ENCODE assay signal across 23 mouse cellular contexts in genomic region chr19:6230411-6230810, GRCm38 (mm10). TPM values are rescaled to one million over a fixed set of nuclear protein-coding genes. Genes with fewer than 3 reads are reported as not detected.
DNase-seq lines count a peak whose midpoint lies in the region; ATAC-seq and TF ChIP-seq lines count a peak whose summit lies in the region.
"Had no signal": no experiment of that assay in that cellular context is flagged by ENCODE, and none has a peak within 500 bp of the region (broad histone marks: within the 10 kb centered on the region; RNA-seq: fewer than 3 reads in every experiment).

No protein-coding gene starts in this region.

- DNase-seq in heart, adult 2 months, result peak; percentile 32 to 45
- DNase-seq in heart, embryonic 10.5 days (ENCODE audit: low spot score), result no peak
- DNase-seq in adrenal gland, adult 8-10 months, result peak; percentile 85
- DNase-seq in adrenal gland, postnatal 25 days, result peak; percentile 78
- DNase-seq in cerebellum, postnatal 25 days, result peak; percentile 56 to 67
- DNase-seq in left cerebral cortex, adult 11 months (ENCODE audit: low spot score), result no peak
- DNase-seq: heart, postnatal 4 days; kidney, adult 2 months; kidney, postnatal 25 days; layer of hippocampus, adult 9-11 months; midbrain, embryonic 14.5 days; thymus, postnatal 14 days had no signal

- WGBS in heart, adult 2 months, result 80% methylated on average over 4 of the region's 4 CpGs
- WGBS in heart, embryonic 10.5 days, result 80% methylated on average over 4 of the region's 4 CpGs

- TF ChIP-seq POLR2A in heart, adult 2 months (IDR thresholded peaks at IDR 0.05; ENCODE audit: insufficient read depth, low read depth, low read length), result no peak

- no peak overlapping the region for H3K4me3 ChIP-seq in heart, adult 2 months
- H3K4me3 ChIP-seq in heart, embryonic 10.5 days, result no peak overlapping the region
- H3K4me3 ChIP-seq: forebrain, embryonic 13.5 days; heart, embryonic 13.5 days; liver, embryonic 15.5 days; stomach, embryonic 15.5 days had no signal

- H3K36me3 ChIP-seq in heart, adult 2 months (ENCODE audit: control insufficient read depth, insufficient read depth, low read length), result no peaks in the 10 kb centered on the region
- H3K36me3 ChIP-seq in heart, embryonic 10.5 days, result peaks cover 62% of the 10 kb centered on the region
- H3K36me3 ChIP-seq: liver, embryonic 15.5 days had no signal

- H3K27me3 ChIP-seq in heart, adult 2 months (ENCODE audit: control insufficient read depth, insufficient read depth, low read length), result no peaks in the 10 kb centered on the region
- no peaks in the 10 kb centered on the region for H3K27me3 ChIP-seq in heart, embryonic 10.5 days (ENCODE audit: insufficient read depth, poor library complexity, severe bottlenecking)
- H3K27me3 ChIP-seq: forebrain, embryonic 13.5 days; heart, embryonic 13.5 days; liver, embryonic 15.5 days; stomach, embryonic 15.5 days had no signal

- no peak overlapping the region for H3K9ac ChIP-seq in heart, adult 2 months (ENCODE audit: low read depth, low read length)
- H3K9ac ChIP-seq: forebrain, embryonic 13.5 days; heart, embryonic 13.5 days; liver, embryonic 15.5 days; stomach, embryonic 15.5 days had no signal

- no peak for TF ChIP-seq EP300 in heart, adult 2 months (IDR thresholded peaks at IDR 0.05; ENCODE audit: insufficient read depth, low read depth, low read length)

- H3K79me2 ChIP-seq in heart, adult 2 months (replicated peaks; ENCODE audit: control insufficient read depth, insufficient read depth, low read length), result no peaks in the 10 kb centered on the region

- no peak overlapping the region for H3K27ac ChIP-seq in heart, adult 2 months
- no peak overlapping the region for H3K27ac ChIP-seq in heart, embryonic 10.5 days
- H3K27ac ChIP-seq: forebrain, embryonic 13.5 days; heart, embryonic 13.5 days; liver, embryonic 15.5 days; stomach, embryonic 15.5 days had no signal

- intact Hi-C loops in heart, adult 2 months (cut with DNase I), result no loop called here

- H3K4me1 ChIP-seq in heart, adult 2 months (ENCODE audit: control insufficient read depth, insufficient read depth, low read length), result no peaks in the 10 kb centered on the region; the same call in 1 of the 2 replicates
- peaks cover 25% of the 10 kb centered on the region for H3K4me1 ChIP-seq in heart, embryonic 10.5 days

- ATAC-seq in frontal cortex, adult (ENCODE audit: low TSS enrichment), result no peak
- ATAC-seq: CD4-positive, CD25-positive, alpha-beta regulatory T cell, adult 4 months; forebrain, embryonic 13.5 days; lung, postnatal 0 days had no signal

- no peak for TF ChIP-seq CTCF in heart, adult 2 months (IDR thresholded peaks at IDR 0.05)

- no peaks in the 10 kb centered on the region for H3K9me3 ChIP-seq in heart, embryonic 10.5 days
- H3K9me3 ChIP-seq: forebrain, embryonic 13.5 days; G1E; heart, embryonic 13.5 days; liver, embryonic 15.5 days; stomach, embryonic 15.5 days had no signal

RNA-seq across cellular contexts. Expression of gene Gpha2, which starts 4.2 kb away (rescaled TPM):
- not detected for total RNA-seq in heart, adult 2 months (2021)
- polyA plus RNA-seq in heart, adult 2 months (2012; rRNA removed), result 0.27 TPM in 1 of 2 replicates, not detected in the other
- polyA plus RNA-seq in heart, embryonic 10.5 days (2016; fragmentation: Nextera tagmentation; extraction: Ambion mirVana), result 0.24 TPM in 1 of 2 replicates, not detected in the other
- total RNA-seq in adrenal gland, adult 8-10 months (2022), result 10 to 100 TPM; 23.4 to 37.6 (median 29.4) TPM
- total RNA-seq in adrenal gland, postnatal 25 days (2021), result 20.1 and 25.8 TPM in 2 replicates
- total RNA-seq: G1E; heart, postnatal 4 days; left cerebral cortex, postnatal 10 days; megakaryocyte, adult 5-6 weeks; neutrophil, adult 5-6 weeks had no signal
- polyA plus RNA-seq: CD4-positive, CD25-positive, alpha-beta regulatory T cell, adult 4 months; forebrain, embryonic 13.5 days; G1E; heart, embryonic 13.5 days; midbrain, embryonic 14.5 days had no signal

RNA-seq across cellular contexts. Expression of gene Ppp2r5b, which starts 5.3 kb away (rescaled TPM):
- total RNA-seq in heart, adult 2 months (2021), result 10 to 100 TPM; 34.8 to 35.1 TPM
- polyA plus RNA-seq in heart, adult 2 months (2012; rRNA removed), result 36.8 and 40.6 TPM in 2 replicates
- 21.2 and 25.7 TPM in 2 replicates for polyA plus RNA-seq in heart, embryonic 10.5 days (2016; fragmentation: Nextera tagmentation; extraction: Ambion mirVana)
- 100 to 1,000 TPM; 103 to 160 (median 124) TPM for total RNA-seq in adrenal gland, adult 8-10 months (2022)
- 95.5 and 103 TPM in 2 replicates for total RNA-seq in adrenal gland, postnatal 25 days (2021)

RNA-seq across cellular contexts. Expression of gene Atg2a, which starts 11.1 kb away (rescaled TPM):
- 10 to 100 TPM; 20.5 to 24.5 TPM for total RNA-seq in heart, adult 2 months (2021)
- 26.3 and 26.7 TPM in 2 replicates for polyA plus RNA-seq in heart, adult 2 months (2012; rRNA removed)
- polyA plus RNA-seq in heart, embryonic 10.5 days (2016; fragmentation: Nextera tagmentation; extraction: Ambion mirVana), result 10.8 and 11.6 TPM in 2 replicates
- 10 to 100 TPM; 38.6 to 57.9 (median 48.3) TPM for total RNA-seq in adrenal gland, adult 8-10 months (2022)
- 33.8 and 47.0 TPM in 2 replicates for total RNA-seq in adrenal gland, postnatal 25 days (2021)

RNA-seq across cellular contexts. Expression of gene Ehd1, which starts 46.1 kb away (rescaled TPM):
- 100 to 1,000 TPM in 1 of 2 experiments, 10 to 100 TPM in 1; 98.0 to 120 TPM for total RNA-seq in heart, adult 2 months (2021)
- polyA plus RNA-seq in heart, adult 2 months (2012; rRNA removed), result 111 and 142 TPM in 2 replicates
- polyA plus RNA-seq in heart, embryonic 10.5 days (2016; fragmentation: Nextera tagmentation; extraction: Ambion mirVana), result 89.6 and 101 TPM in 2 replicates
- total RNA-seq in adrenal gland, adult 8-10 months (2022), result 100 to 1,000 TPM in 3 of 4 experiments, 10 to 100 TPM in 1; 90.8 to 130 (median 118) TPM
- 101 and 126 TPM in 2 replicates for total RNA-seq in adrenal gland, postnatal 25 days (2021)

RNA-seq across cellular contexts. Expression of gene Majin, which starts 46.2 kb away (rescaled TPM):
- not detected for total RNA-seq in heart, adult 2 months (2021)
- polyA plus RNA-seq in heart, adult 2 months (2012; rRNA removed), result 0.20 and 0.23 TPM in 2 replicates
- polyA plus RNA-seq in heart, embryonic 10.5 days (2016; fragmentation: Nextera tagmentation; extraction: Ambion mirVana), result not detected in 2 replicates
- 1 to 10 TPM; 2.0 to 4.4 (median 3.5) TPM for total RNA-seq in adrenal gland, adult 8-10 months (2022)
- total RNA-seq in adrenal gland, postnatal 25 days (2021), result 0.76 and 2.9 TPM in 2 replicates
- total RNA-seq: heart, postnatal 4 days; left cerebral cortex, postnatal 10 days; neutrophil, adult 5-6 weeks had no signal
- polyA plus RNA-seq: forebrain, embryonic 13.5 days; G1E; heart, embryonic 13.5 days; liver, embryonic 15.5 days; midbrain, embryonic 14.5 days; stomach, embryonic 15.5 days had no signal

Comparison
In these comparisons a context has a peak if more than half of its experiments do, and no peak if none do; other contexts are left out.
1. DNase-seq: peak in heart, adult 2 months (2 of 2), adrenal gland, adult 8-10 months (single experiment), adrenal gland, postnatal 25 days (single experiment) and cerebellum, postnatal 25 days (2 of 2); none in heart, embryonic 10.5 days (single experiment) and left cerebral cortex, adult 11 months (single experiment).
2. RNA of gene Gpha2, which starts 4.2 kb away (total RNA-seq): 23.4 to 37.6 TPM in adrenal gland, adult 8-10 months and 20.1 to 25.8 TPM in adrenal gland, postnatal 25 days; not detected in heart, adult 2 months; every median in the first group is over 10 times any median in the second.